Mouse (Mus musculus) left cerebral cortex, postnatal 36 days (tissue): Measurements from ENCODE around the gene Hmgn1. TPM values are rescaled to one million over a fixed set of nuclear protein-coding genes. Genes with fewer than 3 reads are reported as not detected.

ENCODE experiments used
- DNase-seq, 2 experiments: peaks; one replicate each; pipeline ENCODE4 v3.0.0; 2021 to 2022; ENCODE audit warnings: low spot score in 2 of 2, mixed read lengths in 1 of 2
- intact Hi-C: fragments of 180-260 bp; cut with DNase I; formaldehyde crosslinking; loops from one replicate; pipeline ENCODE4 v1.15.1; 2025
- total RNA-seq, 2 experiments: library from RNA; stranded (reverse); gene quantifications; 2 replicates each; pipeline ENCODE4 v1.2.3; 2021

Gene Hmgn1
- total RNA-seq, 2 experiments from 2014 or later, result 56.2 to 58.2 TPM

DNA sequence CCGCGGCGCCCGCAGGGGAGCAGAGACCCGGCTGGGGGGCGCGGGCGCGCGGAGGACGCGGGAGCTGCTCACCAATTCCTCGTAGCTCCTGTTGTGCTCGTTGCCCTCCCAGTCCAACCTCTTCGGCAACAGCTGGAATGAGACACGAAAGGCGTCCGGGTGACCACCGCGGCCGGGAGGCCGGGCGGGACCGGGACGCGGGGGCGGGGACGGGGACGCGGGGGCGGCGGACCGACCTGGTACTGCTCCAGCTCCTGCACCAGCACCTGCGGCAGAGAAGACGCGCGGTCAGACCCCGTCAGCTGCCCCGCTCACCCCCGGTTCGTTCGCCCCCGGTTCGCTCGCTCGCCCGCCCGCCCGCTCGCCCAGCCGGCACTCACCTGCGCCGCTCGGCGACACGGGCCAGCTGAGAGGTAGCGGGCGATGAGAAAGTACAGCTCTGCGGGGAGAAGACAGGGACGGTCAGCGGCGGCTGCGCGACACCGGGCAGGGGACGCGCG lies 45.7 kb downstream of the Hmgn1 start:
- intact Hi-C loops, result loop anchor here (1.0 to 2.0 kb wide), 2 partner anchors 46 to 63 kb away; partner anchors contain the start of genes Hmgn1 and Wrb
- DNase-seq, result peak in 1 of 2 experiments; percentile 65

DNA sequence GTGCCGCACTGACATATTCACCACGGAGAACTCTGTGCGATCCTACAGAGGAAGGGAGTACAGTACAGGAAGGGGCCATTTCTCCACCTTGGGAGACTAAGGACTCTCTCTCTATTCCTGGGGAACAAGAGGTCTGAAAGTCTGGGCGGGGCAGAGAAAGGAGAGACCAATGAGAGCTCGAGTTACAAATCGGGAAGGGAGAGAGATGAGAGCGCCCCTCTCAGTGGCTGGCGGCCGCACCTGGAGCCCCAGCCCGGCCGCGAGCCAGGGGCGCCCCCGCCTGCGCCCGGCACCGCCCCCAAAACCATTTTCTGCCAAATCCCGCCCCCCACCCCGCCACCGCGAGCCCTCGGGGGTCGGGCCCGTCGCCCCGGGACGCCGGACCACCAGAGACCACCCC lies 46.2 kb downstream of the Hmgn1 start:
- intact Hi-C loops, result no loop called here
- peak; percentile 90 to 91 for DNase-seq

DNA sequence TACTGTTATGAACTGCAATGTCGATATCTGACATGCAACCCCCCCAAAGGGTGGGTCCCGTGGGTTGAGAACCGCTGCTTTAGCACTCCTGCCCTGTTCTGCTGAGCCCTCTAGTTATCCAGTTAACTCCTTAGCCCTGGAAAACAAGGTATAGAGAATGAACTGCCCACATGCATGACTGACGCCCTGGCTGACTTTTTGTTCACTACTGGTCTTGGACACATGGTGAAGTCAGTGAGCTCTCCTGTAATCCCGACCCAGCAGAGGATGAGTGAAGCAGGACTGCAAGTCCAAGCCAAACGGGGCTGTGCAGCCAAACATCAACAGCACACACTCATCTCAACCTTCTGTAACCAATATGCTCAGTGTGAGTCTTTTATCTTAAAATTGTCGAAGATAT lies 47.0 kb downstream of the Hmgn1 start:
- intact Hi-C loops, result no loop called here
- DNase-seq, result no peak

Other genes with a start within 250 kb of the Hmgn1 start
- 10 to 100 TPM; 14.5 to 15.3 TPM for gene Psmg1, start 136.8 kb downstream of the Hmgn1 start, total RNA-seq
- 100 to 1,000 TPM; 127 to 154 TPM for gene Brwd1, start 45.2 kb downstream of the Hmgn1 start, total RNA-seq
- gene Wrb, start 17.7 kb upstream of the Hmgn1 start, total RNA-seq, result 10 to 100 TPM; 67.9 to 69.4 TPM
- gene Lca5l, start 64.5 kb upstream of the Hmgn1 start, total RNA-seq, result 1 to 10 TPM; 1.2 to 2.4 TPM
- 1 to 10 TPM; 1.2 to 2.7 TPM for gene Sh3bgr, start 72.7 kb upstream of the Hmgn1 start, total RNA-seq
- 10 to 100 TPM; 19.5 to 19.9 TPM for gene B3galt5, start 108.1 kb upstream of the Hmgn1 start, total RNA-seq